Mouse (Mus musculus): ENCODE results near the gene Phb. TPM values are rescaled to one million over a fixed set of nuclear protein-coding genes. Genes with fewer than 3 reads are reported as not detected.
"Not testable (repeated sequence)": the region's sequence is repeated elsewhere in the genome, so short reads cannot be mapped to it uniquely, and the experiment has no call there.

Phb gene
- polyA plus RNA-seq, 1 experiment from 2014 or later = 324 TPM

- H3K27ac ChIP-seq (ENCODE audit: low read length) = no peak overlapping the region
- H3K4me1 ChIP-seq (ENCODE audit: control insufficient read depth, insufficient read depth, low read length) = peaks cover 15% of the 10 kb centered on the region
- peaks cover 15% of the 10 kb centered on the region; the same call in 1 of the 2 replicates for H3K27me3 ChIP-seq (replicated peaks; ENCODE audit: control insufficient read depth, insufficient read depth, low read length)
- no peak for ATAC-seq
- no peaks in the 10 kb centered on the region for H3K9me3 ChIP-seq (ENCODE audit: control insufficient read depth, low read length)
- H3K4me3 ChIP-seq (ENCODE audit: low read length) = no peak overlapping the region
- H3K4me2 ChIP-seq (ENCODE audit: low read depth, low read length) = no peak overlapping the region
- no peak overlapping the region for H3K9ac ChIP-seq (ENCODE audit: low read depth, low read length)
- no peaks in the 10 kb centered on the region for H3K36me3 ChIP-seq (ENCODE audit: control insufficient read depth, insufficient read depth, low read length)
- WGBS = 43% methylated on average over 3 of the region's 3 CpGs
Observed at GRCm38 (mm10) chr11:95647791-95648190, 19.0 kb upstream of the Phb start.

GRCm38 (mm10) chr11:95648827-95649226, 17.9 kb upstream of the Phb start:
- WGBS = 9% methylated on average over 4 of the region's 4 CpGs
- Histone ChIP-seq H3K4me3 (ENCODE audit: low read length) (no peak overlapping the region), H3K4me2 (ENCODE audit: low read depth, low read length) (no peak overlapping the region)

GRCm38 (mm10) chr11:95649560-95649959, 17.2 kb upstream of the Phb start:
- WGBS = 61% methylated on average over 7 of the region's 7 CpGs

More at GRCm38 (mm10) chr11:95648827-95649226, 17.9 kb upstream of the Phb start:
- Histone ChIP-seq H3K36me3 (ENCODE audit: control insufficient read depth, insufficient read depth, low read length) (no peaks in the 10 kb centered on the region), H3K9ac (ENCODE audit: low read depth, low read length) (no peak overlapping the region), H3K4me1 (ENCODE audit: control insufficient read depth, insufficient read depth, low read length) (peaks cover 10% of the 10 kb centered on the region), H3K9me3 (ENCODE audit: control insufficient read depth, low read length) (no peaks in the 10 kb centered on the region), H3K27me3 (replicated peaks; ENCODE audit: control insufficient read depth, insufficient read depth, low read length) (peaks cover 12% of the 10 kb centered on the region; the same call in 1 of the 2 replicates), H3K27ac (ENCODE audit: low read length) (no peak overlapping the region)
- ATAC-seq = peak; percentile 29

GRCm38 (mm10) chr11:95650001-95650400, 16.8 kb upstream of the Phb start:
- H3K4me3 ChIP-seq (ENCODE audit: low read length) = no peak overlapping the region
- no peak overlapping the region for H3K9ac ChIP-seq (ENCODE audit: low read depth, low read length)
- H3K9me3 ChIP-seq (ENCODE audit: control insufficient read depth, low read length) = no peaks in the 10 kb centered on the region
- no peak overlapping the region for H3K4me2 ChIP-seq (ENCODE audit: low read depth, low read length)
- H3K27ac ChIP-seq (ENCODE audit: low read length) = no peak overlapping the region
- no peak for ATAC-seq
- no peaks in the 10 kb centered on the region for H3K36me3 ChIP-seq (ENCODE audit: control insufficient read depth, insufficient read depth, low read length)
- peaks cover 5% of the 10 kb centered on the region for H3K4me1 ChIP-seq (ENCODE audit: control insufficient read depth, insufficient read depth, low read length)
- peaks cover 9% of the 10 kb centered on the region; the same call in 1 of the 2 replicates for H3K27me3 ChIP-seq (replicated peaks; ENCODE audit: control insufficient read depth, insufficient read depth, low read length)
- 29% methylated on average over 2 of the region's 2 CpGs for WGBS

More at GRCm38 (mm10) chr11:95649560-95649959, 17.2 kb upstream of the Phb start:
- Histone ChIP-seq H3K36me3 (ENCODE audit: control insufficient read depth, insufficient read depth, low read length) (no peaks in the 10 kb centered on the region), H3K9ac (ENCODE audit: low read depth, low read length) (no peak overlapping the region), H3K27me3 (replicated peaks; ENCODE audit: control insufficient read depth, insufficient read depth, low read length) (peaks cover 9% of the 10 kb centered on the region; the same call in 1 of the 2 replicates), H3K4me3 (ENCODE audit: low read length) (no peak overlapping the region), H3K27ac (ENCODE audit: low read length) (no peak overlapping the region), H3K9me3 (ENCODE audit: control insufficient read depth, low read length) (no peaks in the 10 kb centered on the region), H3K4me2 (ENCODE audit: low read depth, low read length) (no peak overlapping the region), H3K4me1 (ENCODE audit: control insufficient read depth, insufficient read depth, low read length) (peaks cover 5% of the 10 kb centered on the region)
- ATAC-seq = no peak

GRCm38 (mm10) chr11:95650981-95651380, 15.8 kb upstream of the Phb start:
- H3K4me2 ChIP-seq (ENCODE audit: low read depth, low read length) = no peak overlapping the region
- 65% methylated on average over 9 of the region's 9 CpGs for WGBS
- no peaks in the 10 kb centered on the region for H3K36me3 ChIP-seq (ENCODE audit: control insufficient read depth, insufficient read depth, low read length)
- no peaks in the 10 kb centered on the region for H3K9me3 ChIP-seq (ENCODE audit: control insufficient read depth, low read length)
- no peak overlapping the region for H3K27ac ChIP-seq (ENCODE audit: low read length)
- no peak for ATAC-seq
- H3K27me3 ChIP-seq (replicated peaks; ENCODE audit: control insufficient read depth, insufficient read depth, low read length) = no peaks in the 10 kb centered on the region; the same call in 1 of the 2 replicates
- H3K9ac ChIP-seq (ENCODE audit: low read depth, low read length) = no peak overlapping the region
- H3K4me3 ChIP-seq (ENCODE audit: low read length) = no peak overlapping the region
- H3K4me1 ChIP-seq (ENCODE audit: control insufficient read depth, insufficient read depth, low read length) = no peaks in the 10 kb centered on the region

GRCm38 (mm10) chr11:95657449-95657848, 9.3 kb upstream of the Phb start:
- no peak overlapping the region for H3K4me2 ChIP-seq (ENCODE audit: low read depth, low read length)
- H3K4me1 ChIP-seq (ENCODE audit: control insufficient read depth, insufficient read depth, low read length) = no peaks in the 10 kb centered on the region
- 73% methylated on average over 4 of the region's 4 CpGs for WGBS
- H3K4me3 ChIP-seq (ENCODE audit: low read length) = no peak overlapping the region
- H3K27ac ChIP-seq (ENCODE audit: low read length) = no peak overlapping the region
- ATAC-seq = no peak
- H3K36me3 ChIP-seq (ENCODE audit: control insufficient read depth, insufficient read depth, low read length) = no peaks in the 10 kb centered on the region
- no peaks in the 10 kb centered on the region for H3K9me3 ChIP-seq (ENCODE audit: control insufficient read depth, low read length)
- H3K9ac ChIP-seq (ENCODE audit: low read depth, low read length) = no peak overlapping the region
- no peaks in the 10 kb centered on the region for H3K27me3 ChIP-seq (replicated peaks; ENCODE audit: control insufficient read depth, insufficient read depth, low read length)

GRCm38 (mm10) chr11:95667177-95667576, 420 bp downstream of the Phb start:
- ATAC-seq = peak; percentile 54
- peak overlapping the region; percentile 85 for H3K4me3 ChIP-seq (ENCODE audit: low read length)
- H3K27ac ChIP-seq (ENCODE audit: low read length) = peak overlapping the region; percentile 74
- H3K9ac ChIP-seq (ENCODE audit: low read depth, low read length) = peak overlapping the region; percentile 79
- H3K9me3 ChIP-seq (ENCODE audit: control insufficient read depth, low read length) = no peaks in the 10 kb centered on the region
- peaks cover 13% of the 10 kb centered on the region for H3K36me3 ChIP-seq (ENCODE audit: control insufficient read depth, insufficient read depth, low read length)
- WGBS = under 1% methylated on average over 11 of the region's 11 CpGs
- H3K4me1 ChIP-seq (ENCODE audit: control insufficient read depth, insufficient read depth, low read length) = peaks cover 5% of the 10 kb centered on the region; the same call in 1 of the 2 replicates
- H3K27me3 ChIP-seq (replicated peaks; ENCODE audit: control insufficient read depth, insufficient read depth, low read length) = no peaks in the 10 kb centered on the region
- peak overlapping the region; percentile 74 for H3K4me2 ChIP-seq (ENCODE audit: low read depth, low read length)

GRCm38 (mm10) chr11:95668086-95668485, 1.3 kb downstream of the Phb start:
- H3K27me3 ChIP-seq (replicated peaks; ENCODE audit: control insufficient read depth, insufficient read depth, low read length); H3K9ac ChIP-seq (ENCODE audit: low read depth, low read length); H3K4me1 ChIP-seq (ENCODE audit: control insufficient read depth, insufficient read depth, low read length); ATAC-seq; H3K27ac ChIP-seq (ENCODE audit: low read length); H3K9me3 ChIP-seq (ENCODE audit: control insufficient read depth, low read length): not testable (repeated sequence)
- H3K4me2 ChIP-seq (ENCODE audit: low read depth, low read length) = peak overlapping the region; percentile 74
- peak overlapping the region; percentile 85 for H3K4me3 ChIP-seq (ENCODE audit: low read length)
- peaks cover 13% of the 10 kb centered on the region for H3K36me3 ChIP-seq (ENCODE audit: control insufficient read depth, insufficient read depth, low read length)
- 88% methylated on average over 7 of the region's 7 CpGs for WGBS

- H3K36me3 ChIP-seq (ENCODE audit: control insufficient read depth, insufficient read depth, low read length) = peaks cover 26% of the 10 kb centered on the region
- no peaks in the 10 kb centered on the region for H3K4me1 ChIP-seq (ENCODE audit: control insufficient read depth, insufficient read depth, low read length)
- H3K27ac ChIP-seq (ENCODE audit: low read length) = no peak overlapping the region
- no peaks in the 10 kb centered on the region for H3K27me3 ChIP-seq (replicated peaks; ENCODE audit: control insufficient read depth, insufficient read depth, low read length)
- H3K4me2 ChIP-seq (ENCODE audit: low read depth, low read length) = no peak overlapping the region
- WGBS = 89% methylated on average over 14 of the region's 14 CpGs
- no peak overlapping the region for H3K4me3 ChIP-seq (ENCODE audit: low read length)
- H3K9me3 ChIP-seq (ENCODE audit: control insufficient read depth, low read length) = no peaks in the 10 kb centered on the region
- no peak overlapping the region for H3K9ac ChIP-seq (ENCODE audit: low read depth, low read length)
- ATAC-seq = no peak
Observed at GRCm38 (mm10) chr11:95675498-95675897, 8.7 kb downstream of the Phb start.

GRCm38 (mm10) chr11:95676307-95676706, 9.6 kb downstream of the Phb start:
- Histone ChIP-seq H3K27me3 (replicated peaks; ENCODE audit: control insufficient read depth, insufficient read depth, low read length) (no peaks in the 10 kb centered on the region), H3K9ac (ENCODE audit: low read depth, low read length) (no peak overlapping the region), H3K9me3 (ENCODE audit: control insufficient read depth, low read length) (no peaks in the 10 kb centered on the region), H3K36me3 (ENCODE audit: control insufficient read depth, insufficient read depth, low read length) (peaks cover 24% of the 10 kb centered on the region), H3K4me1 (ENCODE audit: control insufficient read depth, insufficient read depth, low read length) (no peaks in the 10 kb centered on the region), H3K27ac (ENCODE audit: low read length) (no peak overlapping the region), H3K4me2 (ENCODE audit: low read depth, low read length) (no peak overlapping the region), H3K4me3 (ENCODE audit: low read length) (no peak overlapping the region)
- WGBS = 17% methylated on average over 6 of the region's 6 CpGs
- ATAC-seq = peak; percentile 57; the same call in 1 of the 2 replicates

Data from intestine, embryonic 16.5 days (tissue).